Comparison of ENCODE assay signal across 16 mouse cellular contexts in genomic region chr15:10688686-10689085, GRCm38 (mm10). TPM values are rescaled to one million over a fixed set of nuclear protein-coding genes. Genes with fewer than 3 reads are reported as not detected.
"Had no signal": no experiment of that assay in that cellular context is flagged by ENCODE, and none has a peak within 500 bp of the region (broad histone marks: within the 10 kb centered on the region; RNA-seq: fewer than 3 reads in every experiment).

No protein-coding gene starts in this region.

- H3K27me3 ChIP-seq: limb, embryonic 12.5 days; liver, embryonic 12.5 days; lung, embryonic 15.5 days; megakaryocyte, embryonic 14.5 days; midbrain, embryonic 15.5 days; neural tube, embryonic 12.5 days; stomach, embryonic 15.5 days had no signal

- H3K9me3 ChIP-seq: limb, embryonic 12.5 days; liver, embryonic 12.5 days; lung, embryonic 15.5 days; megakaryocyte, embryonic 14.5 days; midbrain, embryonic 15.5 days; neural tube, embryonic 12.5 days; stomach, embryonic 15.5 days had no signal

- H3K4me3 ChIP-seq: limb, embryonic 12.5 days; liver, embryonic 12.5 days; lung, embryonic 15.5 days; megakaryocyte, embryonic 14.5 days; midbrain, embryonic 15.5 days; neural tube, embryonic 12.5 days; stomach, embryonic 15.5 days had no signal

- H3K4me2 ChIP-seq: limb, embryonic 12.5 days; liver, embryonic 12.5 days; lung, embryonic 15.5 days; midbrain, embryonic 11.5 days; midbrain, embryonic 15.5 days; neural tube, embryonic 12.5 days; stomach, embryonic 15.5 days had no signal

- H3K4me1 ChIP-seq: midbrain, embryonic 15.5 days; neural tube, embryonic 12.5 days had no signal

- H3K27ac ChIP-seq: limb, embryonic 12.5 days; lung, embryonic 15.5 days; macrophage; midbrain, embryonic 15.5 days; neural tube, embryonic 12.5 days; stomach, embryonic 15.5 days had no signal

- H3K9ac ChIP-seq: limb, embryonic 12.5 days; liver, embryonic 12.5 days; lung, embryonic 15.5 days; midbrain, embryonic 15.5 days; neural tube, embryonic 12.5 days; stomach, embryonic 15.5 days had no signal

- H3K36me3 ChIP-seq: liver, embryonic 12.5 days; midbrain, embryonic 15.5 days; stomach, embryonic 15.5 days had no signal

- ATAC-seq: liver, embryonic 12.5 days; midbrain, embryonic 15.5 days had no signal

- DNase-seq: kidney, adult 2 months; kidney, postnatal 25 days; layer of hippocampus, adult 9-11 months; layer of hippocampus, postnatal 36 days; lung, postnatal 14 days; thymus, postnatal 14 days had no signal

RNA-seq across cellular contexts. Expression of gene Rai14, which starts 25.7 kb away (rescaled TPM):
- total RNA-seq: neutrophil, adult 5-6 weeks had no signal
